Mouse (Mus musculus) heart, postnatal 14 days (tissue): ENCODE data around the gene Fam178b. TPM values are rescaled to one million over a fixed set of nuclear protein-coding genes. Genes with fewer than 3 reads are reported as not detected.
"Not testable (repeated sequence)": the region's sequence is repeated elsewhere in the genome, so short reads cannot be mapped to it uniquely, and the experiment has no call there.

ENCODE experiments used
- DNase-seq, 2 experiments: peaks; one replicate each; pipeline ENCODE4 v3.0.0; 2021 to 2022
- intact Hi-C: fragments of 180-260 bp; cut with DNase I; formaldehyde crosslinking; loops from one replicate; pipeline ENCODE4 v1.15.1; 2025
- total RNA-seq, 2 experiments: library from RNA; stranded (reverse); gene quantifications; 2 replicates each; pipeline ENCODE4 v1.2.3; 2021

The Fam178b gene
- total RNA-seq, 2 experiments from 2014 or later: 0.67 to 0.73 TPM

DNA sequence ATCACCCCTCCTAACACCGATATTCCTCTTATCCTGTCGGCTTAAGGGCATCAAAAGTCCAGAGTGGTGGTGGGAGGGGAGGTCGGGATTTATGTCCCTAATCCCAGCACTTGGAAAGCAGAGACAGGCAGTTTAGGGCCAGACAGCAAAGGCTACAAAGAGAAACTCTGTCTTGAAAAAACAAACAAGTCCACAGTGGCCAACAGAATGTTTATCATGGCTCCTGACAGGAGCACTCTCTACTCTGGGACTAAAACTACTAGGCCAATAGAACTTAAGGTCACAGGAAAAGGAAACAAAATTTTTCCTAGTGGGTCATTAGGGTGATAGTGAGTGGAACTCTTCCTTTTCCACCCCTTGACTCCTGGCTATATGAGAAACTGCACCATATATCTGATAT lies 8.0 kb downstream of the Fam178b start:
- intact Hi-C loops: no loop called here
- no peak for DNase-seq

DNA sequence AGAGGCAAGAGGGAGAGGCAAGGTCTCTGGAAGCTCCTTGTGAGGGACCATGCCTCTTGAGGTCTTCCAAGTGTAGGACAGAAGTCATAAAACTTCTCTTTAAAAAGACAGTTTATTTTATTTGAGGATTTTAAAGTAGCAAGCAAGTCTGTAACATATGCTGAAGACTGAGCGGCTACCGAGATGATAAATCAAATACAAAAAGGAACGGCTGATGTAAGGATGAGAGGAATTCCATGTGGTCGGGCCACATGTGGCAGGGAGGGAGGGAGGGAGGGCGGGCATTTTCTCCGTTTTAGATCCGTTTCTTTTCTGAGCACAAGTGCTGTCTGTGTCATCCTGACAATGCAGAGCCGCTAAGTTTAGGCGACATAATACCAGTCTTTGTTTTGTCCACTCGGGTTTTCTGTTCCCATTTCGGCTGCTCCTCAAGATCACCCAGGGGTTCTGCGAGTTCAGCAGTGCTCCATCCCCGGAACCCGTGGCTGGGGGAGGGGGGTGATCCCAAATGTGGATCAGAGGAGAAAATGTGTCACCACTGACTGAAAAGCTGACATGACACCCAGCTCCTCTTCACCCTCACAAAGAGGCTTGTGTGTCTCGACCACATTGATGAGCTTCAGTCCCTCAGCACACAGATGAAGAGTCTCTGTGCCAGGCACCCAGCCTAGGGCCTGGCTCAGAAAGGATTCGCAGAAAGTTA lies 10.2 kb downstream of the Fam178b start:
- intact Hi-C loops: no loop called here
- DNase-seq: no peak

DNA sequence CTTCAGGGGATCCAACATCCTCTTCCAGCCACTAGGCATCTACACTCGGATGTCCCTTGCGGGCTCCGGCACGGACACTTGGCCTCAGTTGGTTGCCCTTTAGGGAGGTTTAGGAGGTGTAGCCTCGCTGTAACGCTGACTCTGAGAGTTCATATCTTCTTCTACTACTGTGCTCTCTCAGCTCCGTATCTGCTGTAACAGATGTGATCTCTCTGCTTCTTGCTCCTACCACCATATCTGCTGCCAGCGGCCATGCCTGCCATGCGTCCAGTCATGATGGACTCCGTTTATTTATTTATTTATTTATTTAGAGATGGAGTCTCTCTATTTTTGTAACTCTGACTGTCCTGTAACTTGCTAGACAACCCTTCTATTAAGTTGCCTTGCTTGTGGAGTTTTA lies 11.7 kb downstream of the Fam178b start:
- intact Hi-C loops: no loop called here
- no peak for DNase-seq

DNA sequence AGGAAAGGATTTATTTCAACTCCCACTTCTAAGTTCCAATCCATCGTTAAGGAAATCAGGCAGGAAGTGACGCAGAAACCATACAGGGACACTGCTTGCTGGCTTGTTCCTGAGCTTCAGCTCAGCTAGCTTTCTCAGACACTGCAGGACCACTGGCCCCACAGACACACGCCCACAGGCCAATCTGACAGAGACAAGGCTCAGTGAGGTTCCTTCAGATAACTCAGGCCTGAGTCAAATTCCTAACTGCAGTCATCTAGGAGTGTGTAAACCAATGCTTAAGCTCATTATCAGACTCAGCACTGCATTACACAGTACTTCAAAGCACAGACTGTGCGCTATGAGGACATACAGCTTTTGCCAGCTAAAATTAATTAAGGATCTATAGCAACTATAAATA lies 12.7 kb downstream of the Fam178b start:
- intact Hi-C loops: no loop called here
- no peak for DNase-seq

DNA sequence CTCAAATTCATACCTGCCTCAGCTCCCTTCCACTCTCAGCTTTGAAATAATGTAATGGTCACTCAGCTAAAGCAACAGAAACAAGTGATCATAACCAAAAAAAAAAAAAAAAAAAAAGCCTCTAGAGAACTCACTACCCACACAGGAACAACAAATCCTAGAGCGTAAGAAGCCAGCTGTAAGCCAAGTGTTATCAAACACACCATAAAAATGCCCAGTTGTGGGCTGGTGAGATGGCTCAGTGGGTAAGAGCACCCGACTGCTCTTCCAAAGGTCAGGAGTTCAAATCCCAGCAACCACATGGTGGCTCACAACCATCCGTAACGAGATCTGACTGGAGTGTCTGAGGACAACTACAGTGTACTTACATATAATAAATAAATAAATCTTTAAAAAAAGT lies 15.0 kb downstream of the Fam178b start:
- DNase-seq, intact Hi-C loops: not testable (repeated sequence)

DNA sequence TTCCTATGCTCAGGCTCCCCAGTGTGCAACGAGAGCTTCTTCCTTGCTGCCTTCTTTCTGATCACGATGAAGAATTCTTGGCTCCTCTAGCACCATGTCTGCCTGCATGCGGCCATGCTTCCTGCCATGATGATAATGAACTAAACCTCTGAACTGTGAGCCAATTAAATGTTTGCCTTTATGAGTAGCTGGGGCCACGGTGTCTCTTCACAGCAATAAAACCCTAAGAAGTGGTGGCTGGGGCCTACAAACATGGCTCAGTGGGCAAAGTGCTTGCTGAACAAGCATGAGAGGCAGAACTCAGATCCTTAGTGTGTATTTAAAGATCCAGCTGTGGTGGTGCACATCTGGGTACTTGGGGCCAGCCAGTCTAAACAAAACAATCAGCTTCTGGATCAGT lies 17.0 kb downstream of the Fam178b start:
- DNase-seq: no peak
- intact Hi-C loops: loop anchor here (2.0 kb wide), 1 partner anchor 117 kb away; no protein-coding TSS in a partner anchor

DNA sequence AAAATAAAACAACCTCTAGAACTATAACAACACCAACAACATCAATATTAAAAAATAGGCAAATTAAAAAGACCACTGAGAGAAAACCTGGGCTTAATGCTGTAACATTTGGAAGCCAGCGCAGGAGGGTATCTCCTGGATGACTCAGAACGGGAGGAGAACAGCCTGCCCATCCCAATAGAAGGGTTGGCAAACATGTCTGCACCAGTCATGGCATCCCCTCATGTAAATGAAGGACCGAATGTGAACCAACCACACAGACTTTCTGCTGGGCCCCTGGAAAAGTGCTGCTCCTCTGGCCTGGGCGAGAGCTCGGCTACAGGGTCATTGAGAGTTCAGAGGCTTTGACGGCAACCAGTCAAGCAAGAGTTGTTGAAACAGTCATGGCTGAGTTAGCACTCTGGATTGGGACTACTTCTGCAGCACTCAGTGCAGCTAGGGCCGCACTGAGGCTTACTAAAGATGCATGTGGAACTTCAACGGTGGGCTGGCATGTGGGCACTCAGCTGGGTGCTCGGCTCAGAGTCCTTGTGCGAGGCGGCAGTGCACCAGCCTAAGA lies 17.7 kb downstream of the Fam178b start:
- DNase-seq: no peak
- intact Hi-C loops: loop anchor here (2.0 kb wide), 1 partner anchor 116 kb away; no protein-coding TSS in a partner anchor

DNA sequence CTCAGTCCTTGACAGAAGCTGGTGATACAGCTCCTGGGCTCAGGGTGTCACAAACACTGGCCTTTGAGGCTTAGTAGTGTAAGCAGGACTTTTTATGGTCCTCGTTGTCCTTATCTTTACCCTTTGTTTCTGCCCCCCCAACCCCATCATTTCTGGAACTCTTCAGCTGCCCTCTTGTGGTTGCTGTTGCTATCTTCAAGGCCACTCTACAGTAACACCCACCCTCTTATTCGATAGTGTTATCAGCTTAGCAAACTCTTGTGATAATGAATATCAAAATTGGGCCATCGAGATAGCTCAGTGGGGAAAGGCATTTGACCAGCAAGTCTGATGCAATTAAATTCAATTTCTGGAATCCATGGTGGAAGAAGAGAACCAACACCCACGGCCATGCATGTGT lies 18.5 kb downstream of the Fam178b start:
- DNase-seq: peak; percentile 8 to 39
- intact Hi-C loops: loop anchor here (2.0 kb wide), 1 partner anchor 116 kb away; no protein-coding TSS in a partner anchor

DNA sequence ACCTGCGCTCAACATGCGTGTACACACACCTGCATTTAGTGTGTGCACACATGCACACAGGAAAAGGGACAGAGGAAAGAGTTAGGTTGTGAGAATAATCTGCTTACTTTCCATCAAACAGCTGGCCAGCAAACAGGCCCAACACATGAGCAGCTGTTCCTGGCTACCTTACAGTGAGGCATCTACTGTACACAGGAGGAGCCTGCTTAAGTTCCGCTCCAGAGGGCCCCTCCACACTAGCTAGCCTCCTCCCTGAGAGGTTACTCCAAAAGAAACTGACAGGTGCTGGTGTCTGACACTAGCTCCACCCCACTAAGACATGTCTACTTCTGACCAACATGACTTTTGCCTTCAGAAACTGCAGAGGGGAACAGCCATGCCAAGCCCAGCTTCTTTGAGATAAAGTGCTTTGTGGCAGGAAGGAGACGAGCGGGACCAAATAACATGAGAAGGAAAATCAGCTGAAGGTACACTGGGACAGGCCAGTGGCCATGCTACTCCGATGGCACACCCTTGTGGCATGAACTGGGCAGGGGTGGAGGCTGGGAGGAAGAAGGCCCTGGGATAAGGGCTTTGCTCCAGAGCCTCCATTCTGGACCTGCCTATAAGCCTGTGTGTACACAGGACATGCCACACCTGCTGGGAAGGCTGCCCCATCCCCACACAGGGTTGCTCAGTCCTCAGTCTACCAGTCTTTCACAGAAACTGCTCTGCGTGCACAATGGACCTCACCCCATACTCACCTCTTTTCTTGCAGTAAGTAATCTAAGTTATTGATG lies 24.2 kb downstream of the Fam178b start:
- DNase-seq: no peak
- intact Hi-C loops: no loop called here

DNA sequence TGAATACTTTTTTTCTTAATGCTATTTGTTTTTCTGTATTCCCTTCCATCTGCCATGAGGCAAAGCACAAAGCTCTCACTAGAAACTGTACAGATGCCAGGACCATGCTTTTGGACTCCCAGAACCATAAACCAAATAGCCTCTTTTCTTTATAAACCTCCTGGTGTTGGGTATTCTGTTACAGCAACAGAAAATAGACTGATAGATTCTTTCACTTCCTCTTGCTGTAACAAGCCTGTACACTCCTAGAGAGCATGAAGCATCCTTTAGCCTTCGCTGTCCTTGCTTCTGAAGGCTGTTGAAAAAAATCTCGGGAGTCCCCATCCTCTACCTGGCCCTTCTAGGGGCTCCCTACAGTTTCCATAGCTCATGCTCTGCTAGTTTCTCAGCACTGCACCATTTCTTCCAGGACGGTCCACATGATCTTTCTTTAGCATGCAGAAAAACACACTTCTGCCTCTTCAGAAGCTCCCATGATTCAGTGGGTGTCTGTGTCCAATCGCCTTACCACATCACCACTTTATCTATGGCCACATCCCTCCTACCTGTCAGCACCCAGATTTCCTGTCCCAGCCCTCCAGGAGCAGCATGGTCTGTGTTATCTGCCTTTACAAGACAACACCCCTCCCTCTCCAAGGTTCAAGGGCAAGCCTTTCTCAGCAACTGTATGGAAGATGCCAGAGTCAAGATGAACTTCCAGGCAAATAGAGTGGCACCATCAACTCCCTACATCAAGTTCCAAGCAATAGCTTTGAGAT lies 25.1 kb downstream of the Fam178b start:
- intact Hi-C loops: no loop called here
- DNase-seq: no peak

DNA sequence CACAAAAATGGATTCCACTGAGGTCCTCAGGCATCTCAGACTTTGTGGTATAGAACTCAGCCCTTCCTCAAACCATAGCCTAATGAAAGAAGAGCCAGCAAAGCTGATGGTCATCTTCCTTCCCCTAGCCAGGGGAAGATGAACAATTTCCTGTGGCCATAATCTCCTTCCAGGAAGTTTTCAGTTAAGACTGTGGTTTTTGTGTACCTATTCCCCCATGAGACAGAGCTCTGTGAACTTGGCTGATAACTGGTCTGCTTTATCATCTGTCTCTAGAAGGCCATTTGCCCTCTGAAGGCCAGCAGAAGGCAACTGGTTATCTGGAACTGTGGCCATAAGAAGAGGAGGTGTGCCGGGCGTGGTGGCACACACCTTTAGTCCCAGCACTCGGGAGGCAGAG lies 26.8 kb downstream of the Fam178b start:
- intact Hi-C loops: no loop called here
- DNase-seq: no peak

DNA sequence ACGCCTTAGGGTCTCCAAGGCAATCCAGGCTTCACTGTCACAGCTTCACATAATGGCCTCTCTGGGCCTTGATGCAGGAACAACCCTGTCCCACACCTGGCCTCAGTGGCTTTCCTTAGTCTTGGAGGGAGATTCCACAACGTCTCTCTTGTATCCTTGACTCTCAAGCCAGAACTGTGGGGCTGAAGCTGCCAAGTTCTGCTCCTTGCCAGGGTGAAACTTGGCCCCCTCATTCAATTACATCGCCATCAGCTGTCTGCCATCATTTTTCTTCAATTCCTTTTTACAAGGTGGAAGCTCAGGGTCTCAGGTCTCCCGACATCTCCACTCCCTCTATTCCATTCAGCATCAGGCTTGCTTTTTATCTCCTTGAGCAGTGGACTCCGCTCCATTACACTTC lies 27.9 kb downstream of the Fam178b start:
- intact Hi-C loops: no loop called here
- DNase-seq: no peak

DNA sequence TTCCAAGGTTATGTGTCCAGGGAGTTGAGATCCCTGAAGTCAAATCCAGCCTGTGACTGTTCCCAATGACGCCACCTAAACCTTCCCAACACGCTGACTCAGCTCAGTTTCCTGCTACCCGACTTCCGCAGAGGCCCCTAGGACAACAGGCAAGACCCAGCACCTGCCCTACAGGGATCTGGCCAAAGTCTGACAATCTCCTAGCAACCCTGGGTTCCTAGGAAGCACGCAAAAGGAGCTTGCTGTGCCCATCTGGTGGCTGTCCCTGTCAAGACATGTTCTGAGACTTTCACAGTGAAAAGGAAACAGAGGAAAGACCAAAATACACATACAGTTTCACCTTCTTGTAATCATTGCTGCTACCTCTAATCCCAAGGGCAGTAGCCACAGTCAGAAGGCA lies 35.4 kb downstream of the Fam178b start:
- intact Hi-C loops: no loop called here
- no peak for DNase-seq

DNA sequence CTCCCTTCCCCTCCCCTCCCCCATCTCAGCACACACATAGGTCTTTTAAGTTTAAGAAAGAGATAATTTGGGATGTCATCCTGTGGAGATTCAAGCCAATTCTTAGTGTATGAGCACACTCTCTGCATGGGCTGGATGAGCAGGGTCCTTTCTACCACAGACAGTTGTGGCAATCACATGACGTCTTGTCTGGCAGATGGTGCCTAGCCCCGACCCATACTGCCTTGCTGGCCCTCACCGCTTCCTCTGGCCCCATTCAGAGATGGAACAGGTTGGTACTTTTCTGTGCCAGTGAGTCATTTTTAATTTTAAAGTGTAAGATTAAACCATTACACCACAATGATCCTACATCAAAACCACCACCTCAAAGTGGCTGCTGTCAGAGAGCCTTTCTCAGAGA lies 36.7 kb downstream of the Fam178b start:
- no peak for DNase-seq
- intact Hi-C loops: no loop called here

DNA sequence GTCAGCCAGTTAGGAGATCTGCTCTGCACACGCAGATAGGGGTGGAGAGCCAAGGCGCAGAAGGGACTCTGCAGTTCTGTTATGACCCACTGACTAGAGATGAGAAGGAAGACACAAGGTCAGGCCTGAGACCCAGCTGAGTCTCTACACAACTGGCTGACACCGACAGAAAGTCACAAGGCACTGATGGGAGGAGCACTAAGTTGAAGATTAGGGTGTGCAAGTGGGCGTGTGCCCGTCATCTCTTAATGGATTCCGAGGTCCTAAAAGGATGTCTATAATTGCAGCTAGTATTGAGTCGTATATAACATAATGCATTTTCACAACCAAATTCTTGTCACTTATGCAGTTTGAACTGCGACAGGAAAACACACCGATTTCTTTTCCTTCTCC lies 38.4 kb downstream of the Fam178b start:
- no peak for DNase-seq
- intact Hi-C loops: no loop called here

DNA sequence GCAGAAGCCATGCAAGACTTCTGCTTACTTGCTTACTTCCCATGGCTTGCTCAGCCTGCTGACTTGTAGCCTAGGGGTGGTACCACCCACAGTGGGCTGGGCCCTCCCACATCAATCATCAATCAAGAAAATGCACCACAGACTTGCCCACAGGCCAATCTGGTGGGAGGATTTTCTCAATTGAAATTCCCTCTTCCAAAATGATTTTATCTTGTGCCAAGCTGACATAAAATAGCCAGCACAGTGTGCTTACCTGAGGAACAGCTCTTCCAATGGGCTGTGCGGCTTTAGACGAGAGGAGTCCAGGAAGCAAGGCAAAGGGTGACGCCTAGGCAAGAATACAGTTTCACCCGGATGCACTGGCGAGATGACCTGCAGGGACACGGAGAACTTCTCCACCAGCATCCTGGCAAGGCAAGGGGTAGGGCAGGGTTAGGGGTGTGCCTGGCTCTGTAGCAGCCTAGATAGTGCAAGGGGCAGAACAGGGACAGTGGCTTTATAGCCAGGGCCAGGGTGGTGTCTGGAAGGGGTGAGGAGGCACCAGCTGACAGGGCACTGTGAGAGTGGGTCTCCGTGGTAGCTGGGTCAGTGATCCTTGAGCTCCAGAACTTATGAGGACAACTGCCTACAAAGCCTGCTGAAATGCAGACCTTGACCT lies 38.9 kb downstream of the Fam178b start:
- no peak for DNase-seq
- intact Hi-C loops: no loop called here

DNA sequence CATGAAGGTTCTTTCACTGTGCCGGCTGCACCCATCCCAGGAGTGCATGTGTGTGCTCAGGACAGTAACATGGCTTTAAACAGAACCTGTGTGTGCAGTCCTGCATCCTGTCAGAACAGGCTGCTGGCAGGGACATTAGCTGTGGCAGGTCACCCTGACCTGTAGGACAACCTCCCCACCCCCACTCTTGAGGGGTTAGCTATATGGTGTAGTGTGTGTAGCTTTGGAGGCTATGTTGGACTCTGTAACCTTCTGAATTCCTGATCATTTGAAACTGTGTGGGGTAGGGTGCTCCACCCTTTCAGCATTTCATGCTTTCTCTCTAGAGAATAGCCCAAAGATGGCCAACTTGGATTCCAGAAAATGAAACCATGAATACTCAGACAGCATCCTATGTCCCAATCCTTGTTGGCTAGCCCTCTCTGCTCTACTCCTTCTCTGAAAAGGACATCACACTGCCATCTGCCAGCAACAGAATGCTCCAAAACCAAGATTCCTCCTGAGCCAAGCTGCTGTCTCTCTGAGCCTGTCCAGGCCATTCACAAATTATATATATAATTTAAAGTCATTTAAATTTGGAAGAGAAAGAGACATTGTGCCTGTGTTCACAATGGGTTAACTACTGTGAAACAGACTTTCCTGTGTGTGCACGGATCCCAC lies 47.0 kb downstream of the Fam178b start:
- DNase-seq: no peak
- intact Hi-C loops: loop anchor here (1.0 to 5.0 kb wide), 3 partner anchors 46 to 89 kb away; partner anchors contain the start of genes Ankrd39 and Fam178b

DNA sequence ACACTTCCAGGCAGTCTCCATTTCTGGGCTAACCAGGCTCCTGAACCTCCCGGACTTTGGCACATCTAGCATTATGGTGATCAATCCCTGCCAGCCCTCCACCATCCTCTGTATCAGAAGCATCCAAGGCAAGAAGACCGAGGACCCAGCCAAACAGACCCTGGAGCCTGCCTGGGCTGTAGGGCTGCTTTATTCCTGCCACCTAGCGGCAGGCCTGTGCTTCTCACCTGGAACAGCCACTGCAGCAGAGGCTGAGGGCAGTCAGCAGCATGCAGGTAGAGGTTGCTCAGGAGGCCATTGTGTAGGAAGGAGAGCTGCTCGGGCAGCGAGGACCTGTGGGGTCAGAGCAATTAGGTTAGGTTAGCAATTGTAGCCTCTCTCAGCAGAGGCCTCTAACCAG lies 48.0 kb downstream of the Fam178b start:
- peak; percentile 78 to 81 for DNase-seq
- intact Hi-C loops: loop anchor here (1.0 to 5.0 kb wide), 3 partner anchors 47 to 88 kb away; partner anchors contain the start of genes Ankrd39 and Fam178b

DNA sequence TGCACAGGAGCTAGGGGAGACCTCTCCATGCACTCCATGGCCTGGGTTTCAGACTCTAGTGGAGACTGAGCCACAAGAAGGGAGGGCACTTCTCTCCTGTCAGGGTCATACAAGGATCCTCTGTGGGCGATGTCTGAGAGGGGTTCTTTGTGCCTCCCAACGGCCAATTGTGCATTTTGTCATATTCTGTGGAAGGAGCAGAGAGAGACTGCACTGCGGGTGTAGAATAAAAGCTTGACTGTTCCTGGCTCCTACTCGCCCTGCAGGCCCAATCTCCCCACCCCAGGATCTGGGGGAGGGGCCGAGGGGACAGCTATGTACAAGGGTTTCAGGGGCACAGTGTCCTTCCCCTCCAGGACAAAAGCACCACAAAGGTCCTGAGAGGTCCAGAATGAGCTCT lies 49.1 kb downstream of the Fam178b start:
- intact Hi-C loops: loop anchor here (2.0 kb wide), 1 partner anchor 77 kb away; no protein-coding TSS in a partner anchor
- no peak for DNase-seq

DNA sequence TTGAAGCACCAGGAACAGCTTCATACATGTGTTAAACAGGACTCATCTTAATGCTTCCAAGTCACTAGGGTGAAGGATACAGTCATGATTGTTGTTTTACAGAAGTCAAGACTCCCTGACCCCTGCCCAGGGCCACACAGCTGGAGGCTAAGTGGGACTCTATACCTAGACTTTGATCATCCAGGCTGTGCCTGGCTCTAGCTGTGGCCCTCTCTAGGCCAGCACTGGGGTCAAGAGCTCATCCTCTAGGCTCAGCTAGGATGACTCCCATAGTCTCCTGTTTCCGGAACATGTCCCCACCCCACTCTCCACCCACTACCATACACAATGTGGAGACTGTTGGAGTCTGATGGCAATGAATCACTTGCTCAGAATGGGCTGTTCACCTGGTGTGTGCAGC lies 50.1 kb downstream of the Fam178b start:
- intact Hi-C loops: no loop called here
- DNase-seq: no peak
